Comparison of ENCODE assay signal across 8 mouse cellular contexts in genomic region chr6:117908424-117908900, GRCm38 (mm10). TPM values are rescaled to one million over a fixed set of nuclear protein-coding genes. Genes with fewer than 3 reads are reported as not detected.
DNase-seq lines count a peak whose midpoint lies in the region; ATAC-seq and TF ChIP-seq lines count a peak whose summit lies in the region.

No protein-coding gene starts in this region.

- H3K4me3 ChIP-seq in forebrain, embryonic 12.5 days (replicated peaks): peak overlapping the region; percentile 100
- H3K4me3 ChIP-seq in kidney, postnatal 0 days (replicated peaks; ENCODE audit: low read depth, low read length): peak overlapping the region; percentile 88
- H3K4me3 ChIP-seq in midbrain, postnatal 0 days (ENCODE audit: low read depth, low read length): peak overlapping the region; percentile 81

- DNase-seq in thymus, postnatal 14 days: peak; percentile 40
- DNase-seq in thymus, adult 18-20 months: no peak
- peak; percentile 32 for DNase-seq in kidney, postnatal 0 days (ENCODE audit: low spot score)
- no peak for DNase-seq in midbrain, postnatal 0 days (ENCODE audit: low spot score)
- no peak for DNase-seq in cerebellum, adult 9-10 months
- no peak for DNase-seq in layer of hippocampus, postnatal 36 days
- DNase-seq in retina, postnatal 1 day: no peak

- H3K4me1 ChIP-seq in forebrain, embryonic 12.5 days: peaks cover 25% of the 10 kb centered on the region
- peaks cover 10% of the 10 kb centered on the region; the same call in 1 of the 2 replicates for H3K4me1 ChIP-seq in kidney, postnatal 0 days (replicated peaks; ENCODE audit: insufficient read depth, low read length)
- H3K4me1 ChIP-seq in midbrain, postnatal 0 days (ENCODE audit: insufficient read depth, low read length): no peaks in the 10 kb centered on the region; the same call in 1 of the 2 replicates

- H3K36me3 ChIP-seq in forebrain, embryonic 12.5 days (replicated peaks): no peaks in the 10 kb centered on the region
- no peaks in the 10 kb centered on the region for H3K36me3 ChIP-seq in kidney, postnatal 0 days (ENCODE audit: insufficient read depth, low read length)
- H3K36me3 ChIP-seq in midbrain, postnatal 0 days (ENCODE audit: insufficient read depth, low read length): no peaks in the 10 kb centered on the region

- under 1% methylated on average over 14 of the region's 14 CpGs for WGBS in forebrain, embryonic 12.5 days
- 0% methylated on average over 14 of the region's 14 CpGs for WGBS in kidney, postnatal 0 days
- WGBS in midbrain, postnatal 0 days: 3% methylated on average over 14 of the region's 14 CpGs

- H3K9me3 ChIP-seq in forebrain, embryonic 12.5 days: no peaks in the 10 kb centered on the region
- H3K9me3 ChIP-seq in kidney, postnatal 0 days (replicated peaks; ENCODE audit: low read length): no peaks in the 10 kb centered on the region
- H3K9me3 ChIP-seq in midbrain, postnatal 0 days (ENCODE audit: low read length): no peaks in the 10 kb centered on the region

- no peak for TF ChIP-seq CTCF in kidney, postnatal 0 days (IDR thresholded peaks at IDR 0.05; ENCODE audit: low read depth)
- no peak for TF ChIP-seq CTCF in midbrain, postnatal 0 days (IDR thresholded peaks at IDR 0.05)

- H3K4me2 ChIP-seq in forebrain, embryonic 12.5 days: peak overlapping the region; percentile 92
- H3K4me2 ChIP-seq in kidney, postnatal 0 days (ENCODE audit: low read length): peak overlapping the region; percentile 92
- H3K4me2 ChIP-seq in midbrain, postnatal 0 days (ENCODE audit: low read depth, low read length, poor library complexity, severe bottlenecking): peak overlapping the region; percentile 97

- H3K27me3 ChIP-seq in forebrain, embryonic 12.5 days: no peaks in the 10 kb centered on the region
- no peaks in the 10 kb centered on the region for H3K27me3 ChIP-seq in kidney, postnatal 0 days (ENCODE audit: insufficient read depth, low read length)
- no peaks in the 10 kb centered on the region for H3K27me3 ChIP-seq in midbrain, postnatal 0 days (ENCODE audit: insufficient read depth, low read length)

- H3K9ac ChIP-seq in forebrain, embryonic 12.5 days: peak overlapping the region; percentile 94
- peak overlapping the region; percentile 99 for H3K9ac ChIP-seq in kidney, postnatal 0 days (ENCODE audit: low read depth, low read length)
- no peak overlapping the region for H3K9ac ChIP-seq in midbrain, postnatal 0 days (replicated peaks; ENCODE audit: low read length, poor library complexity, severe bottlenecking)

- no peak overlapping the region for H3K27ac ChIP-seq in forebrain, embryonic 12.5 days
- H3K27ac ChIP-seq in kidney, postnatal 0 days: peak overlapping the region; percentile 99
- H3K27ac ChIP-seq in midbrain, postnatal 0 days (ENCODE audit: low read depth, low read length): no peak overlapping the region

- no peak for ATAC-seq in forebrain, embryonic 12.5 days (ENCODE audit: low FRiP score)
- ATAC-seq in kidney, postnatal 0 days (replicated peaks; ENCODE audit: low FRiP score, low read depth): no peak
- ATAC-seq in midbrain, postnatal 0 days (ENCODE audit: low FRiP score): no peak

RNA-seq across cellular contexts. Expression of gene Hnrnpf, which starts 8.3 kb away (rescaled TPM):
- polyA plus RNA-seq in forebrain, embryonic 12.5 days (2016; fragmentation: Nextera tagmentation; extraction: Ambion mirVana): 624 TPM in 2 replicates
- 555 and 598 TPM in 2 replicates for polyA plus RNA-seq in kidney, postnatal 0 days (2015; fragmentation: Nextera tagmentation; extraction: Ambion mirVana)
- total RNA-seq in midbrain, postnatal 0 days (2014; rRNA removed): 154 and 159 TPM in 2 replicates
- polyA plus RNA-seq in midbrain, postnatal 0 days (2015; fragmentation: Nextera tagmentation; extraction: Ambion mirVana): 173 and 183 TPM in 2 replicates
- 100 to 1,000 TPM; 124 to 148 TPM for total RNA-seq in layer of hippocampus, postnatal 36 days (2021)

RNA-seq across cellular contexts. Expression of gene Fxyd4, which starts 29.0 kb away (rescaled TPM):
- polyA plus RNA-seq in forebrain, embryonic 12.5 days (2016; fragmentation: Nextera tagmentation; extraction: Ambion mirVana): 1.9 and 2.0 TPM in 2 replicates
- 193 and 222 TPM in 2 replicates for polyA plus RNA-seq in kidney, postnatal 0 days (2015; fragmentation: Nextera tagmentation; extraction: Ambion mirVana)
- not detected in 2 replicates for total RNA-seq in midbrain, postnatal 0 days (2014; rRNA removed)
- polyA plus RNA-seq in midbrain, postnatal 0 days (2015; fragmentation: Nextera tagmentation; extraction: Ambion mirVana): 0.49 and 0.96 TPM in 2 replicates
- total RNA-seq in layer of hippocampus, postnatal 36 days (2021): not detected

RNA-seq across cellular contexts. Expression of gene Zfp239, which starts 46.6 kb away (rescaled TPM):
- 13.1 and 16.1 TPM in 2 replicates for polyA plus RNA-seq in forebrain, embryonic 12.5 days (2016; fragmentation: Nextera tagmentation; extraction: Ambion mirVana)
- 9.0 and 11.0 TPM in 2 replicates for polyA plus RNA-seq in kidney, postnatal 0 days (2015; fragmentation: Nextera tagmentation; extraction: Ambion mirVana)
- total RNA-seq in midbrain, postnatal 0 days (2014; rRNA removed): 14.5 and 18.6 TPM in 2 replicates
- polyA plus RNA-seq in midbrain, postnatal 0 days (2015; fragmentation: Nextera tagmentation; extraction: Ambion mirVana): 16.1 and 16.6 TPM in 2 replicates
- total RNA-seq in layer of hippocampus, postnatal 36 days (2021): 10 to 100 TPM; 30.9 to 37.9 TPM

Comparison
In these comparisons a context has a peak if more than half of its experiments do, and no peak if none do; other contexts are left out.
1. DNase-seq: peak in thymus, postnatal 14 days (single experiment) and kidney, postnatal 0 days (single experiment); none in thymus, adult 18-20 months (0 of 2), midbrain, postnatal 0 days (single experiment), cerebellum, adult 9-10 months (single experiment), layer of hippocampus, postnatal 36 days (0 of 2) and retina, postnatal 1 day (single experiment).
2. RNA of gene Fxyd4, which starts 29.0 kb away (polyA plus RNA-seq): 193 to 222 TPM in kidney, postnatal 0 days; 1.9 to 2.0 TPM in forebrain, embryonic 12.5 days and 0.49 to 0.96 TPM in midbrain, postnatal 0 days; every median in the first group is over 10 times any median in the second.
3. Peak in every context shown above with its lines, with median percentiles within 50 percentile points of each other: H3K4me2 ChIP-seq and H3K4me3 ChIP-seq.